Mouse (Mus musculus) limb, embryonic 15.5 days (tissue): ENCODE results near the gene Mtf1. TPM values are rescaled to one million over a fixed set of nuclear protein-coding genes. Genes with fewer than 3 reads are reported as not detected.
A peak's percentile ranks its signal among the peaks of the same experiment; 100 is the strongest.

Source experiments
- ATAC-seq: fragments of 200-750 bp; cut with Nextera tagmentation; 2 replicates; pipeline ENCODE4 v1.8.0; 2017; ENCODE audit warnings: low read depth, moderate TSS enrichment; ENCODE audit not compliant: insufficient number of reproducible peaks, low FRiP score, low TSS enrichment
- H3K27ac ChIP-seq: fragments of 300-500 bp; sonication (generic); 2 replicates; pipeline ENCODE4 v1.5.1; 2015; ENCODE audit warnings: moderate library complexity, mild to moderate bottlenecking, inconsistent platforms
- H3K27me3 ChIP-seq: fragments of 300-500 bp; sonication (generic); 2 replicates; pipeline ENCODE4 v1.6.1; 2015; ENCODE audit warnings: inconsistent platforms
- H3K36me3 ChIP-seq: fragments of 300-500 bp; sonication (generic); 2 replicates; pipeline ENCODE4 v1.6.1; 2015; ENCODE audit warnings: inconsistent platforms
- H3K4me1 ChIP-seq: fragments of 300-500 bp; sonication (generic); 2 replicates; pipeline ENCODE4 v1.6.1; 2015; ENCODE audit warnings: inconsistent platforms
- H3K4me2 ChIP-seq: fragments of 300-500 bp; sonication (generic); 2 replicates; pipeline ENCODE4 v1.6.1; 2015; ENCODE audit warnings: mild to moderate bottlenecking, inconsistent platforms
- H3K4me3 ChIP-seq: fragments of 300-500 bp; sonication (generic); 2 replicates; pipeline ENCODE4 v1.5.1; 2015; ENCODE audit warnings: mild to moderate bottlenecking, inconsistent platforms
- H3K9ac ChIP-seq: fragments of 300-500 bp; sonication (generic); 2 replicates; pipeline ENCODE4 v1.6.1; 2015; ENCODE audit warnings: inconsistent platforms
- H3K9me3 ChIP-seq: fragments of 300-500 bp; sonication (generic); 2 replicates; pipeline ENCODE4 v1.6.1; 2016; ENCODE audit warnings: inconsistent platforms
- WGBS: fragments of 180-500 bp; shearing (Covaris S2); methylation state at CpG from one replicate; pipeline ENCODE4 v1.1.7; 2015; 5-methylcytosine and 5-hydroxymethylcytosine counted together
- polyA plus RNA-seq: library from polyadenylated mRNA; unstranded; fragments of >200 nt; fragmentation: Nextera tagmentation; extraction: Ambion mirVana; gene quantifications from 2 replicates; pipeline ENCODE4 v1.2.1, GENCODE M21; 2015

Gene Mtf1
- polyA plus RNA-seq, 1 experiment from 2014 or later, result 10.7 TPM

DNA sequence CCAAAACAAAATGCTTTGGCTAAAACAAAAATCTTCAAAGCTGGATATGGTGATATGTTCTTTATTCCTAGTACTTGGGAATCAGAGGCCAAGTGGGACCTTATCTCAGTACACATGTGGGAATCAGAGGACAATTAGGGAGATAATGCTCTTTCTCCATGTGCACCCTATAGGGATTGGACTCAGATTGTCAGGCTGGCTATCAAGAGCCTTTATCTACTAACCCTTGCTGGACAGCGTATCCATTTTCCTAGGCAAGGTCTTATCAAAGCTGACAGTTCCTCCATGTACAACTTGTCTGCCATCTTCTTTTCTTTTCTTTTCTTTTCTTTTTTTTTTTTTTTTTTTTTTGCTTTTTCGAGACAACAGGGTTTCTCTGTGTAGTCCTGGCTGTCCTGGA, 28.5 kb upstream of the Mtf1 start:
- 0 out of 2 replicates have a peak, but pooled peaks cover 12% of the 10 kb centered on the region for H3K36me3 ChIP-seq
- no peaks in the 10 kb centered on the region for H3K4me1 ChIP-seq
- H3K4me2 ChIP-seq, result no peak overlapping the region
- H3K4me3 ChIP-seq, result no peak overlapping the region
- no peak overlapping the region for H3K27ac ChIP-seq
- WGBS, result 98% methylated on average over 2 of the region's 2 CpGs
- no peaks in the 10 kb centered on the region for H3K27me3 ChIP-seq
- H3K9ac ChIP-seq, result no peak overlapping the region
- no peaks in the 10 kb centered on the region for H3K9me3 ChIP-seq
- no peak for ATAC-seq

DNA sequence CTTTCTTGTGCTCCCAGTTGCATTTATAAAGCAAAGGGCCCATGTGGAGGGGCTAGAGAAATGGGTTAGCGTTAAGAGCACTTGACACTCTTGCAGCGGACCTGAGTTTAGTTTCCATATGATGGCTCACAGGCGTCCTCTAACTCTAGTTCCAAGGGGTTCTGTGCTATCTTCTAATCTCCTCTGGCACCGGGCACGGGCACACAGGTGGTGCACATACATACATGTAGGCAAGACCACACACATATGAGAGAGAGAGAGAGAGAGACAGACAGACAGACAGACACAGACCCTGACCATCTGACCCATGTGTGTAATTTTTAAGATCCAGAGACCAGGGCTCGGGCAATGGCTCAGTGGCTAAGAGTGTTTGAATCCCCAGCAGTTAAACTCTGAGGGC, 27.9 kb upstream of the Mtf1 start:
- no peak for ATAC-seq
- no peaks in the 10 kb centered on the region for H3K27me3 ChIP-seq
- peaks cover 17% of the 10 kb centered on the region; the same call in 1 of the 2 replicates for H3K36me3 ChIP-seq
- no peaks in the 10 kb centered on the region for H3K9me3 ChIP-seq
- 86% methylated on average over 6 of the region's 6 CpGs for WGBS
- no peak overlapping the region for H3K4me3 ChIP-seq
- no peak overlapping the region for H3K9ac ChIP-seq
- H3K4me2 ChIP-seq, result no peak overlapping the region
- no peak overlapping the region for H3K27ac ChIP-seq
- no peaks in the 10 kb centered on the region for H3K4me1 ChIP-seq

DNA sequence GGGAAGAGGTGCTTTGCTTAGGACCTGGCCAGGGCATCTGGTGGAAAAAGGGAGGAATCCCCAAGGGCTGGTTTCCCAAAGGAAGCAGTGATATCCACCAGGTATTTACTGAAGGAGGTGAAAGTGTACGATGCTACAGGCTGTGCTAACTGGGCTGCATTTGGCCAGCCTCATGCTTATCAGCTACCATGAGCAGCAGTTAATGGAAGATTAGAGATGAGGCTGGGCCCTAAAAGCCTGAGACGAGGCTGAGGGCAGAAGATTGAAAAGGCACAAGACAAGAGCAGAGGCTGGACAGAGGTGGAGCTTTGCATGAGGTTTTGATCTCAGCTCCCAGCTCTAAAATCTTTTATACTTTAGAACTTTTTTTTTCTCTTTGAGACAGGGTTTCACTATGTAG, 27.5 kb upstream of the Mtf1 start:
- no peak for ATAC-seq
- H3K27me3 ChIP-seq, result no peaks in the 10 kb centered on the region
- H3K4me3 ChIP-seq, result no peak overlapping the region
- H3K27ac ChIP-seq, result no peak overlapping the region
- WGBS, result 60% methylated on average over 2 of the region's 2 CpGs
- no peaks in the 10 kb centered on the region for H3K4me1 ChIP-seq
- no peak overlapping the region for H3K4me2 ChIP-seq
- no peaks in the 10 kb centered on the region for H3K9me3 ChIP-seq
- H3K36me3 ChIP-seq, result peaks cover 21% of the 10 kb centered on the region; the same call in 1 of the 2 replicates
- H3K9ac ChIP-seq, result no peak overlapping the region

DNA sequence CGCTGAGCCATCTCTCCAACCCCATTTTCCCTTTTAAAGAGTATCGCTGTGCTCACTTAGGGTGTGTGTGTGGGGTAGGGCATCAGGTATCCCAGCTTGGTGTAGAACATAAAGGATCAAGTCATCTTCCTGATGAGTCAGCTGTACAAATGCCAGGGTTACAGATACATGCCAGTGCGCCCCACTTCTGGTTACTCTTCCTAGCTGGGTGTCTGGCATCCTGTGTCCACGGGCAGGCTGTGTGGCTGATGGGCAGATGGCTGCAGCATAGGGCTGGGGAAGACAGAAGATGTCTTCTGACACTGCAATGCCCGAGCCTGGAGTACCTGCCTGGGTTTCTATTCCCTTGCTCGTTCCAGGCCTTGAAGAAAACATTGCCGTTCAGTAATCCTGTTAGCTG, 20.5 kb upstream of the Mtf1 start:
- Histone ChIP-seq H3K27me3 (no peaks in the 10 kb centered on the region), H3K4me1 (no peaks in the 10 kb centered on the region), H3K4me3 (no peak overlapping the region), H3K9ac (no peak overlapping the region), H3K4me2 (no peak overlapping the region), H3K27ac (no peak overlapping the region), H3K9me3 (no peaks in the 10 kb centered on the region), H3K36me3 (peaks cover 78% of the 10 kb centered on the region)
- WGBS, result 87% methylated on average over 7 of the region's 7 CpGs
- no peak for ATAC-seq

DNA sequence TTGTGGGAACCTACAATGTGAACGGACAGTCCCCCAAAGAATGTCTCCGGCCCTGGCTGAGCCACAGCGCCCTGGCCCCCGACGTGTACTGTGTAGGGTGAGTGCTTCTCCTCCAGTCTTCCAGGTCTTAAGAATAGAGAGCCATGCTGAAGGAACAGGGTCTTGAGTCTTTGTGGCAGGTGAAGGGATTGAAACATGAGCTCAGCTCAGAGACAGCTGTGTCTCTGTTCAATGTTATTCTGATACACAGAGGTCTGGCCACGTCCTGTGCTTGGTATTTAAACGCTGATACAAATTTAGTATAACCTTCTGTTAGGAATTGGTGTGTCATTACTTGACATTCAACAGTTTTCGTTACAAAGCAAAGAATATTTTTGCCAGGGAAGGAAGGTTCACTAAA, 19.5 kb upstream of the Mtf1 start:
- WGBS, result 90% methylated on average over 8 of the region's 8 CpGs
- H3K4me2 ChIP-seq, result no peak overlapping the region
- no peak overlapping the region for H3K27ac ChIP-seq
- H3K4me1 ChIP-seq, result no peaks in the 10 kb centered on the region
- H3K27me3 ChIP-seq, result no peaks in the 10 kb centered on the region
- H3K9ac ChIP-seq, result no peak overlapping the region
- no peak for ATAC-seq
- no peak overlapping the region for H3K4me3 ChIP-seq
- peaks cover 83% of the 10 kb centered on the region for H3K36me3 ChIP-seq
- H3K9me3 ChIP-seq, result no peaks in the 10 kb centered on the region

DNA sequence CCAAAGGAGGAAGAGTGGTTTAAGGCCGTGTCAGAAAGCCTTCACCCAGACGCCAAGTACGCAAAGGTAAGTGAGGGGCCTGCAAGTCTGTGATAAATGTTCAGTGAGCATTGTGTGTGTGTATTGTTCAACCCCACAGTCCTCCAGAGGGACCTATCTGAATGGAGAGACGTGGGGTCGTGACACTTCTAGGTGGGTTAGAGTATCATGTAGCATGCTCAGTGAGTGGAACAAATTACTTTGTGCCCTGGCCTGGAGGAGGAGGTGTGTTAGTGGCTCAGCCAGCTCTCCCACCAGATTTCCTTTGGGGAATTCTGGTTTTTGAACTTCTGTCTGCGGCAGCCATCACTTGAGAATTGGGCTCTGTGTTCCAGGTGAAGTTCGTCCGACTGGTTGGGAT, 18.0 kb upstream of the Mtf1 start:
- no peak for ATAC-seq
- H3K27me3 ChIP-seq, result no peaks in the 10 kb centered on the region
- 88% methylated on average over 8 of the region's 8 CpGs for WGBS

DNA sequence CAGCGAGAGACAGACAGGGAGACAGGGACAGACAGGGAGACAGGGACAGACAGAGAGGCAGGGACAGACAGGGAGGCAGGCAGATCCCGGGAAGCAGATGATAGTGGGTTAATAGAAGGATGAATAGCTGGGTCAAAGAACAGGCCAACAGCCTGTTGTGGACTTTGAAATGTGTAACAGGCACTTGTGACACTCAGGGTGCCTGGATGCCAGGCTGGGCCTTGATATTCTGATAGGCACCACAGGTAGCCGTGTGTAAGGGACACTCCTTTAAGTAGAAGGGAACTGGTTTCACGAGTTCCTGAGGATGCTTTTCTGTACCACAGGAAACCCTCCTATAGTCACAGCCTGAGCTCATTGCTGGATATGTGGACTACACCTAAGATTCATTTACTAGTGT, 11.9 kb upstream of the Mtf1 start:
- no peaks in the 10 kb centered on the region for H3K27me3 ChIP-seq
- H3K9ac ChIP-seq, result no peak overlapping the region
- no peak overlapping the region for H3K4me2 ChIP-seq
- no peak overlapping the region for H3K27ac ChIP-seq
- H3K4me1 ChIP-seq, result no peaks in the 10 kb centered on the region
- no peak for ATAC-seq
- H3K9me3 ChIP-seq, result no peaks in the 10 kb centered on the region
- peaks cover 97% of the 10 kb centered on the region for H3K36me3 ChIP-seq
- whole genome bisulfite sequencing, result 69% methylated on average over 4 of the region's 4 CpGs
- H3K4me3 ChIP-seq, result no peak overlapping the region

More for the DNA sequence above, 18.0 kb upstream of the Mtf1 start:
- H3K9ac ChIP-seq, result no peak overlapping the region
- H3K4me2 ChIP-seq, result no peak overlapping the region
- H3K9me3 ChIP-seq, result no peaks in the 10 kb centered on the region
- peaks cover 85% of the 10 kb centered on the region for H3K36me3 ChIP-seq
- no peak overlapping the region for H3K4me3 ChIP-seq
- H3K4me1 ChIP-seq, result no peaks in the 10 kb centered on the region
- H3K27ac ChIP-seq, result no peak overlapping the region

DNA sequence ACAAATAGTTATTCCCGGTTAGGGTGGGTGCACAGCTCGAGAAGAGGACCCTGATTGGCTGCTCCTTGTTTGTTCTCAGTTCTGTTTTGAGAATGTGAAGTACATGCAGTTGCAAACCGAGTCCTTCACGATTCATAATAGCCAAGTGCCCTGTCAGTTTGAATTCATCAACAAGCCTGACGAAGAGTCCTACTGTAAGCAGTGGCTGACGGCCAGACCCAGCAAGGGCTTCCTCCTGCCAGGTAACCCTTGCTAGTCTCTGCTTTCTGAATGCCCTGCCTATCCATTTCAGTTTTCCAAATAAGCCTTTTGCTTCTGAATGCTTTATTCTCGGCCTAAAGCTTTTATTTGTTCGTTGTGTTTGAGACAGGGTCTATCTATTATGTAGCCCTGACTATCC, 9.8 kb upstream of the Mtf1 start:
- WGBS, result 86% methylated on average over 8 of the region's 8 CpGs
- Histone ChIP-seq H3K27ac (no peak overlapping the region), H3K4me2 (no peak overlapping the region)

DNA sequence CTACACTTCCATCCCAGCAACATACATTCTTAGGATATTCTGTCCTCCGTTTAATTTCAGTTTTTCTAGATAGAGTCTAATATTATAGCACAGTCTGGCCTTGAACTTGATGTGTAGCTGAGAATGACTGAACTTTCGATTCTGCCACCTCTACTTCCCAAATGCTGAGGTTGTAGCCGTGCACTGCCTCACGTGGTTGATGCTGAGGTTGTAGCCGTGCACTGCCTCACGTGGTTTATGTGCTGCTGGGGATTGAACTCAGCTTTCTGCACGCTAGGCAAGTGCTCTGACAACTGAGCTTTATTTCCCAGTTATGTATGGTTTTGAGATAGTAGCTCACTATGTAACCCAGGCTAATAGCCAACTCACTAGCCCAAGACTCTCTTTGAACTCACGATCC, 5.8 kb upstream of the Mtf1 start:
- WGBS, result 91% methylated on average over 8 of the region's 8 CpGs
- no peak overlapping the region for H3K4me2 ChIP-seq
- no peak for ATAC-seq

More for the DNA sequence above, 9.8 kb upstream of the Mtf1 start:
- Histone ChIP-seq H3K9me3 (no peaks in the 10 kb centered on the region), H3K27me3 (no peaks in the 10 kb centered on the region), H3K4me3 (no peak overlapping the region), H3K36me3 (peaks cover 93% of the 10 kb centered on the region), H3K9ac (no peak overlapping the region), H3K4me1 (no peaks in the 10 kb centered on the region)
- no peak for ATAC-seq

DNA sequence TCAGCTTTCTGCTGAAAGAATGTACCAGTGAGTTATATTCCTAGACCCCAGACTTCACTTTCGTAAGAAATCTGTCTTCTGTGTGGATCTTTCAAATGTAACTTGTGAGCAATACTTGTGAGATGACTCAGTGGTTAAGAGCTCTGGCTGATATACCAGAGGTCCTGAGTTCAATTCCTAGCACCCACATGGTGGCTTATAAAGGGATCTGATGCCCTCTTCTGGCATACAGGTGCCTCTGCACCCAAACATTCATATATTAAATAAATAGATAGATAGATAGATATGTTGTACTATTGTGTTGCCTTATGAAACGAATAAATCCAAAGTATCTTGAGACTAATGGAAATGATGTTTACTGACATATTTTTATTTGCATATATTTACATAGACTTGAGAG, 5.0 kb upstream of the Mtf1 start:
- Histone ChIP-seq H3K9me3 (no peaks in the 10 kb centered on the region), H3K4me3 (no peak overlapping the region), H3K27ac (no peak overlapping the region), H3K4me2 (no peak overlapping the region), H3K36me3 (peaks cover 82% of the 10 kb centered on the region), H3K4me1 (no peaks in the 10 kb centered on the region), H3K27me3 (no peaks in the 10 kb centered on the region), H3K9ac (no peak overlapping the region)
- no peak for ATAC-seq
- 91% methylated on average over 2 of the region's 2 CpGs for WGBS

More for the DNA sequence above, 5.8 kb upstream of the Mtf1 start:
- Histone ChIP-seq H3K36me3 (peaks cover 89% of the 10 kb centered on the region), H3K9ac (no peak overlapping the region), H3K4me1 (no peaks in the 10 kb centered on the region), H3K9me3 (no peaks in the 10 kb centered on the region), H3K4me3 (no peak overlapping the region), H3K27me3 (no peaks in the 10 kb centered on the region), H3K27ac (no peak overlapping the region)

DNA sequence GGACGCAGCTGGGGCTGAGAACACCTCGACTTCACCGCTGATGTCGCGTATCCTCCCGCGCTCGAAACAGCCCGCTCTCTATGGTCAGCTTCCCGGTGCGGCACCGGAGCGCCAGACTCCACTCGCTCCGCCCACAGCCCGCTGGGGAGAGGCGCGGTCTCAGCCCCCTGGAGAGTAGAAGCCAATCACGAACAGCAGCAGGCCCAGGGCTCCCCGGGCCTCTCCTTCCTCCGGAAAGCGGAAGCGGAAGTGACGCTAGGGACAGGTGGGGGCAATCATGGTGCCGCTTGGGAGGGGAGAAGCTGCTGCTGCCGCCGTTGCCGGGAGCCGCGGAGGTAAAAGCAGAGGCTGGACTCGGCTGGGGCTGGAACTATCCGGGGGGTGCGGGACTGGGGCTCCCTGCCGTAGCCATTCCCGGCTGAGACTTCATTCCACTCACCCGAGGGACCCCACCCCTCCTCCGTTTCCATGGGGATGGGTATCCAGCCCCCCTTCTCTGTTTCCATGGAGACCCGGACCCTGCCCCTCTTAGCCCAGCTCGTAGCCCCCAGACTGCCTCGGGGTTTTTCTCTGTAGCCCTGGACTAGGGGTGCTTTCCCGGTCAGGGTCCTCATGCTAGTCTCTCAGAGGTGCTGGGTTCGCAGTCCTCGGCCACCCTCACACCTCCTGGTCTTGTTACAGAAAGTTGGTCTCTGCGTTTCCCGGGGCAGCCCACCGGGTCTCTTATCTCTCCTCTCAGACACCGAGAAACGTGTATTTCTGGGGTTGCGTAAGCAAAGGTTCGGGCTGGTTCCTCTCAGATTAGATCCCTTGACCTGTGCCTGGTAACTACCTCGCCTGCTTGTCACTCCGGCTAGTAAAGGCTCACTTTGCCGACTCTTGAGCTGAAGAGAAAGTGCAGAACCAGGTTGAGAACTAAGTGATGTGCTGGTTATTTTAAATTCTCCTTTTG, 681 bp downstream of the Mtf1 start:
- peaks cover 10% of the 10 kb centered on the region for H3K4me1 ChIP-seq
- H3K9ac ChIP-seq, result peak overlapping the region; percentile 97
- H3K9me3 ChIP-seq, result no peaks in the 10 kb centered on the region
- WGBS, result 1% methylated on average over 52 of the region's 53 CpGs
- peaks cover 64% of the 10 kb centered on the region for H3K36me3 ChIP-seq
- peak overlapping the region; percentile 98 for H3K27ac ChIP-seq
- ATAC-seq, result peak; percentile 98
- H3K4me3 ChIP-seq, result peak overlapping the region; percentile 93
- peak overlapping the region; percentile 86 for H3K4me2 ChIP-seq
- H3K27me3 ChIP-seq, result no peaks in the 10 kb centered on the region

DNA sequence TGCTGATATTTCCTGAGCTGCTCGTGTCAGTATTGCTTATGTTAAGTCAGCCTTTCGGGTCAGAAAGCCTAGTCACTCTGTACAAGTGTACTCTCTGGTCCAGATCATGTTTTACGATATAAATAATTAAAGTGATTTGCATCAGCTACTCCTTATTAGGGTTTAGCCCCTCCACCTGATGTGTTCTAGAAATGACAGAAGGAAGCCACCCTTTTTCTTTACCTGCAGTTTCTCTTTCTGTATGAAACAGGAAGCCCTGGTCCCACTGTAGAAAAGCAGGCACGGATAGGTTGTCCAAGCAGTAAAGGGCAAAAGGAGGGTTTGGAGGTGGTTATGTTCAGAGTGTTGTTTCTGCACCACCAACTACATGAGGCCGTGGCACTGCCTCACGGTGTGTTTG, 1.5 kb downstream of the Mtf1 start:
- H3K4me3 ChIP-seq, result peak overlapping the region; percentile 93
- no peak overlapping the region for H3K27ac ChIP-seq
- peaks cover 58% of the 10 kb centered on the region for H3K36me3 ChIP-seq
- H3K27me3 ChIP-seq, result no peaks in the 10 kb centered on the region
- H3K9me3 ChIP-seq, result no peaks in the 10 kb centered on the region
- peak overlapping the region; percentile 97; the same call in 1 of the 2 replicates for H3K9ac ChIP-seq
- WGBS, result 75% methylated on average over 6 of the region's 6 CpGs
- no peak for ATAC-seq
- H3K4me1 ChIP-seq, result peaks cover 10% of the 10 kb centered on the region
- H3K4me2 ChIP-seq, result peak overlapping the region; percentile 86
